Mouse (Mus musculus) monocyte, adult 2 months (primary cell): ENCODE data around the gene Ncmap.
"Not testable (repeated sequence)": the region's sequence is repeated elsewhere in the genome, so short reads cannot be mapped to it uniquely, and the experiment has no call there.

Experiments used
- DNase-seq, 2 experiments: peaks; one replicate each; pipeline ENCODE4 v3.0.0; 2022; ENCODE audit warnings: low spot score in 2 of 2, low read depth in 1 of 2

Gene Ncmap

GRCm38 (mm10) chr4:135404048-135404447, 6.0 kb upstream of the Ncmap start:
- DNase-seq: no peak

GRCm38 (mm10) chr4:135401881-135402280, 3.9 kb upstream of the Ncmap start:
- DNase-seq: no peak

- no peak for DNase-seq
These were observed 476 bp downstream of the Ncmap start for GRCm38 (mm10) chr4:135397551-135397950.

- DNase-seq: no peak
These were observed 1.7 kb downstream of the Ncmap start for GRCm38 (mm10) chr4:135396303-135396702.

GRCm38 (mm10) chr4:135395375-135395774, 2.7 kb downstream of the Ncmap start:
- no peak for DNase-seq

GRCm38 (mm10) chr4:135394666-135395065, 3.4 kb downstream of the Ncmap start:
- no peak for DNase-seq

- DNase-seq: no peak
These were observed 4.6 kb downstream of the Ncmap start for GRCm38 (mm10) chr4:135393381-135393780.

GRCm38 (mm10) chr4:135392801-135393200, 5.2 kb downstream of the Ncmap start:
- no peak for DNase-seq

- no peak for DNase-seq
These were observed 7.0 kb downstream of the Ncmap start for GRCm38 (mm10) chr4:135391014-135391413.

- no peak for DNase-seq
These were observed 12.4 kb downstream of the Ncmap start for GRCm38 (mm10) chr4:135385614-135386013.

- DNase-seq: peak; percentile 26 to 29
These were observed 15.7 kb downstream of the Ncmap start for GRCm38 (mm10) chr4:135382316-135382715.

- no peak for DNase-seq
These were observed 16.7 kb downstream of the Ncmap start for GRCm38 (mm10) chr4:135381355-135381754.

- DNase-seq: no peak
These were observed 20.8 kb downstream of the Ncmap start for GRCm38 (mm10) chr4:135377241-135377640.

- DNase-seq: no peak
These were observed 22.6 kb downstream of the Ncmap start for GRCm38 (mm10) chr4:135375444-135375843.

- DNase-seq: no peak
These were observed 24.7 kb downstream of the Ncmap start for GRCm38 (mm10) chr4:135373299-135373698.

GRCm38 (mm10) chr4:135370372-135370771, 27.7 kb downstream of the Ncmap start:
- DNase-seq: no peak

GRCm38 (mm10) chr4:135362828-135363227, 35.2 kb downstream of the Ncmap start:
- no peak for DNase-seq

- DNase-seq: no peak
These were observed 36.3 kb downstream of the Ncmap start for GRCm38 (mm10) chr4:135361722-135362121.

- no peak for DNase-seq
These were observed 39.3 kb downstream of the Ncmap start for GRCm38 (mm10) chr4:135358736-135359135.

- DNase-seq: no peak
These were observed 40.7 kb downstream of the Ncmap start for GRCm38 (mm10) chr4:135357221-135357920.

GRCm38 (mm10) chr4:135355886-135356550, 42.0 kb downstream of the Ncmap start:
- no peak for DNase-seq

- not testable (repeated sequence) for DNase-seq
These were observed 43.3 kb downstream of the Ncmap start for GRCm38 (mm10) chr4:135354751-135355150.
